Mouse (Mus musculus) thymus, postnatal 36 days (tissue): Measurements from ENCODE around the gene Hook2.
A peak's percentile ranks its signal among the peaks of the same experiment; 100 is the strongest.

Experiments used
- DNase-seq, 2 experiments: peaks; one replicate each; pipeline ENCODE4 v3.0.0; 2022; ENCODE audit warnings: mixed read lengths in 2 of 2

Gene Hook2

GRCm38 (mm10) chr8:84973803-84974542 lies 16.4 kb upstream of the Hook2 start:
- DNase-seq: peak in 1 of 2 experiments; percentile 30

- no peak for DNase-seq
Measured at GRCm38 (mm10) chr8:84974543-84975142, 15.8 kb upstream of the Hook2 start.

GRCm38 (mm10) chr8:84975434-84975833 lies 15.0 kb upstream of the Hook2 start:
- DNase-seq: peak; percentile 83 to 84

GRCm38 (mm10) chr8:84976031-84976762 lies 14.2 kb upstream of the Hook2 start:
- DNase-seq: peak; percentile 92 to 93

- no peak for DNase-seq
Measured at GRCm38 (mm10) chr8:84976763-84977434, 13.5 kb upstream of the Hook2 start.

- DNase-seq: peak; percentile 82 to 84
Measured at GRCm38 (mm10) chr8:84977435-84978247, 12.8 kb upstream of the Hook2 start.

GRCm38 (mm10) chr8:84978248-84978940 lies 12.0 kb upstream of the Hook2 start, which contains the start of gene Junb:
Gene Junb (minus strand): TSS chr8:84978718.
- peak; percentile 92 to 97 for DNase-seq

GRCm38 (mm10) chr8:84979599-84980421 lies 10.6 kb upstream of the Hook2 start:
- peak; percentile 79 to 82 for DNase-seq

GRCm38 (mm10) chr8:84980622-84981358 lies 9.6 kb upstream of the Hook2 start:
- peak in 1 of 2 experiments; percentile 31 for DNase-seq

- no peak for DNase-seq
Measured at GRCm38 (mm10) chr8:84981644-84982498, 8.5 kb upstream of the Hook2 start.

GRCm38 (mm10) chr8:84982499-84983011 lies 7.8 kb upstream of the Hook2 start:
- DNase-seq: no peak

- peak in 1 of 2 experiments; percentile 35 for DNase-seq
Measured at GRCm38 (mm10) chr8:84984294-84985048, 5.9 kb upstream of the Hook2 start.

- no peak for DNase-seq
Measured at GRCm38 (mm10) chr8:84985049-84985683, 5.2 kb upstream of the Hook2 start.

GRCm38 (mm10) chr8:84985684-84986378 lies 4.6 kb upstream of the Hook2 start:
- peak; percentile 90 to 92 for DNase-seq

- DNase-seq: no peak
Measured at GRCm38 (mm10) chr8:84986379-84986945, 3.9 kb upstream of the Hook2 start.

GRCm38 (mm10) chr8:84987388-84987787 lies 3.0 kb upstream of the Hook2 start:
- no peak for DNase-seq
